Mouse (Mus musculus): ENCODE measurements around the gene Taf13.
"Not testable (repeated sequence)": the region's sequence is repeated elsewhere in the genome, so short reads cannot be mapped to it uniquely, and the experiment has no call there.

The Taf13 gene

GRCm38 (mm10) chr3:108571443-108572294, at the start of gene Taf13:
TSS of gene Taf13 (plus strand) at chr3:108571698.
- DNase-seq (ENCODE audit: low spot score in 2 of 2): peak; percentile 95 to 96

- no peak for DNase-seq (ENCODE audit: low spot score in 2 of 2)
Observed at GRCm38 (mm10) chr3:108523415-108523814, 48.1 kb upstream of the Taf13 start.

- DNase-seq (ENCODE audit: low spot score in 2 of 2): no peak
Observed at GRCm38 (mm10) chr3:108528489-108528888, 43.0 kb upstream of the Taf13 start.

- DNase-seq (ENCODE audit: low spot score in 2 of 2): peak; percentile 55 to 62
Observed at GRCm38 (mm10) chr3:108533114-108533885, 38.2 kb upstream of the Taf13 start.

GRCm38 (mm10) chr3:108533951-108534350, 37.5 kb upstream of the Taf13 start, which contains the start of gene 1700013F07Rik:
TSS of gene 1700013F07Rik (plus strand) at chr3:108534150.
- DNase-seq (ENCODE audit: low spot score in 2 of 2): no peak

- DNase-seq (ENCODE audit: low spot score in 2 of 2): no peak
Observed at GRCm38 (mm10) chr3:108535896-108536516, 35.5 kb upstream of the Taf13 start.

GRCm38 (mm10) chr3:108536517-108537260, 34.8 kb upstream of the Taf13 start, which contains the start of gene 5330417C22Rik:
TSS of gene 5330417C22Rik (minus strand) at chr3:108536536.
- peak; percentile 22 to 26 for DNase-seq (ENCODE audit: low spot score in 2 of 2)

- DNase-seq (ENCODE audit: low spot score in 2 of 2): peak; percentile 75 to 77
Observed at GRCm38 (mm10) chr3:108537303-108537702, 34.2 kb upstream of the Taf13 start.

GRCm38 (mm10) chr3:108542299-108542698, 29.2 kb upstream of the Taf13 start:
- no peak for DNase-seq (ENCODE audit: low spot score in 2 of 2)

GRCm38 (mm10) chr3:108554111-108554561, 17.4 kb upstream of the Taf13 start:
- no peak for DNase-seq (ENCODE audit: low spot score in 2 of 2)

- peak; percentile 87 to 91 for DNase-seq (ENCODE audit: low spot score in 2 of 2)
Observed at GRCm38 (mm10) chr3:108554587-108555312, 16.7 kb upstream of the Taf13 start.

- DNase-seq (ENCODE audit: low spot score in 2 of 2): no peak
Observed at GRCm38 (mm10) chr3:108557888-108558287, 13.6 kb upstream of the Taf13 start.

GRCm38 (mm10) chr3:108562133-108562730, 9.3 kb upstream of the Taf13 start, which contains the start of gene Tmem167b:
TSS of gene Tmem167b (minus strand) at chr3:108562466.
- DNase-seq (ENCODE audit: low spot score in 2 of 2): peak; percentile 96 to 97

- DNase-seq (ENCODE audit: low spot score in 2 of 2): peak in 1 of 2 experiments; percentile 15
Observed at GRCm38 (mm10) chr3:108562777-108563271, 8.7 kb upstream of the Taf13 start.

GRCm38 (mm10) chr3:108563309-108563708, 8.2 kb upstream of the Taf13 start:
- peak; percentile 68 to 80 for DNase-seq (ENCODE audit: low spot score in 2 of 2)

GRCm38 (mm10) chr3:108567990-108568877, 3.3 kb upstream of the Taf13 start:
- no peak for DNase-seq (ENCODE audit: low spot score in 2 of 2)

- not testable (repeated sequence) for DNase-seq (ENCODE audit: low spot score in 2 of 2)
Observed at GRCm38 (mm10) chr3:108569636-108570035, 1.9 kb upstream of the Taf13 start.

GRCm38 (mm10) chr3:108570813-108571212, 685 bp upstream of the Taf13 start:
- DNase-seq (ENCODE audit: low spot score in 2 of 2): no peak
